Mouse (Mus musculus) lung, postnatal 36 days (tissue): ENCODE measurements around the gene Parp14.

Experiments
- DNase-seq: peaks from one replicate; pipeline ENCODE4 v3.0.0; 2022; ENCODE audit warnings: mixed read lengths

Parp14 gene

DNA sequence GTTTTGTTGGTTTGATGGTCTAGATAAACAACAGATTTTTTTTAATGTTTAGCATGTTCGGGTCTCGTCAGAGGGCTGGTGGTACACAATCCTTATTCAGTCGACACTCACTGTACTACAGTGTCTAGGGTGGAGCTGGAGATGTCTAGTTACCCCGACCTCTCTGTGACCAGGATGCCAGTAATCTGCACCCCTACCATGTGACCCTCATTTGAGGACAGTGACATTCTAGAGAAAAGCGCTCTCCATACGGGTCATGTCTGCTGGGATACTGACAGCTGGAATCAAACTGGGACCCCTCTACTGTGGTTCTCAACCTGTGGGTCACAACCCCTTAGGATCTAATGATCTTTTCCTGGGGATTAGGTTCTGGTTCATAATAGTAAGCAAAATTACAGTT is 1.7 kb downstream of the Parp14 start:
- no peak for DNase-seq

DNA sequence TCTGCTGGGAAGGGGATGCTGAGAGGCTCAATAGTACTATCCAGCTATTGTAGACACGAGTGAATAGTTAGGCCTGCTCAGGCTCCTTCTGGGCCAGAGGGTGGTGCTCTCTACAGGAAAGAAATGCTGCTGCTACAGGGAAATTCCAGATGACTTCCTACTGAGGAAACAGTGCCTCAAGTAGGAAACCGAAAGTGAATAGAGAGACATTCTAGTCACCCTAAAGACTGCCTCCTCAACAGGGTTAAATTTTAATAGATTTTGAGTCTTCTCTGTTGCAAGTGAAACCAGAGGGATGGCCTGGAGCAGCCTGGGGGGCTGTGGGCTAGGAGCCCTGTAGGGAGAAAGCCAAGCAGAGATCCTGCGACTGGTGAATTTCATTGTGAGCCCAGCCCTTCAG is 2.2 kb downstream of the Parp14 start:
- peak; percentile 58 for DNase-seq

DNA sequence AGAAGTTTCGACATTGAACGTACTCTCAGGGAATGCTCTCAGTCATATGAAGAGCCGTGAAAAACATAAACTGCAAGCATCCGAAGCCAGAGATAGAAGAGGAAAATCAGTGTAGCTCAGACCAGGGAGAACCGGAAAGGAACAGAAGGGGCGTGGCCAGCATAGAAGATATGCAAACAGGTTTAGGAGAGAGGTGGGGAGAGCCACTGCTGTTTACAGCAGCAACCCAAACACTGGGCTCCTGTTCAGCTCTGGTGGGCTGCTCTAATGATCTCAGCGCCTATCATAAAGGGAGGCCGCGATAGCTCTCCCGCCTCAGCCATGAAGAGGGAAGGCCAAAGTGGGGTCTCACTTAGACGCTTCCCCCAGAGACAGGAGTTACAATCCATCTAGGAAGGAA is 3.6 kb downstream of the Parp14 start:
- no peak for DNase-seq

DNA sequence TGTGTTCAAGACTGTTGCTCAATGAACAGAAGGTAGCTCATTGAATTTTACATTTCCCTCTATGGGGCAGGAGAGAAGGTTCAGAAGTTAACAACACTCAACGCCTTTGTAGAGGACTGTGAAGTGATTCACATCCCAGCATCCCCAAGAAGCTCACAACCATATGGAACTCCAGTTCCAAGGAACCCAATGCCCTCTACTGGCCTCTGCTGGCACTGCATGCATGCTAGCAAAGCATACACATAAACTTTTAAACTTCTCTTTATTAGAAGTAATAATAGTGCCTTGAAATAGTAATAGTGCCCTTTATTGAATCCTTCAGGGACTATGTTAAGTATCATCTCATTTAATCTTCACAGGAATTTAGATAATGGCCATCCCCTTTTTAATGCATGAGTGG is 9.3 kb downstream of the Parp14 start:
- peak; percentile 34 for DNase-seq

DNA sequence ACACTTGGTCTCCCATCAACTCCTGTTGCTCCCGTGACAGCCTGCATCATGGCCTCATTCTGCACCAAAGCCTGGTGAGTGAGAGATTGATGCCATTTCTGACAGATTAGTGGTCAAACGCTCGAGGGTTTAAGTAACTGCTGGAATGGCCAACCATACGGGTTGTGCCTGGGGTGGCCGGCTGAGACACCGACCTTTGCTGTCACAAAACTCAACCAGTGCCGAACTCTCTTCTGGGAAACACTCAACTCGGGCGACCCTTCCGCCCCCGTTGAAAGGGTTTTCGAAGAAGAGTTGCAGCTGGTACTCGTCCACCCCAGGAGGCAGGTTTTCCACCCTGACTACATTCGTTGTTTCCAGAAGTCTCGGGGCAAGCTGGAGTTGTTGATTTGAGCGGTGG is 11.1 kb downstream of the Parp14 start:
- DNase-seq = no peak

DNA sequence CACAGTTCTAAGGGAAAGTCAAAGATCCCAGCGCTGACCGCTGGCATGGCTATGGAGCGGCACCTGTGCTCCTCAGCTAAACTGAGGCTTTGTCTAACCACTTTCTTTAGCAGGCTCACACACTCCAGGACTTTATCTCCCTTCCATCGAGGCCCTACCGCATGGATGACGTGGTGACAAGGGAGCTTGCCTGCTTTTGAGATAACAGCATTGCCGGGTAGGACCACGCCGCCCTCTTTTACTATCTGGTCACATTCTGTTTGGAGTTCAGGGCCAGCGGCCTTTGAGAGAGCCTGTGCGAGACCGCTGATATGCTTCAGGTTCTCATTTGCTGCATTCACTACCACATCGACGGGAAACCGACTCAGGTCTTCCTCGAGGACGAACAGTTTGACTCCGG is 14.6 kb downstream of the Parp14 start:
- no peak for DNase-seq

DNA sequence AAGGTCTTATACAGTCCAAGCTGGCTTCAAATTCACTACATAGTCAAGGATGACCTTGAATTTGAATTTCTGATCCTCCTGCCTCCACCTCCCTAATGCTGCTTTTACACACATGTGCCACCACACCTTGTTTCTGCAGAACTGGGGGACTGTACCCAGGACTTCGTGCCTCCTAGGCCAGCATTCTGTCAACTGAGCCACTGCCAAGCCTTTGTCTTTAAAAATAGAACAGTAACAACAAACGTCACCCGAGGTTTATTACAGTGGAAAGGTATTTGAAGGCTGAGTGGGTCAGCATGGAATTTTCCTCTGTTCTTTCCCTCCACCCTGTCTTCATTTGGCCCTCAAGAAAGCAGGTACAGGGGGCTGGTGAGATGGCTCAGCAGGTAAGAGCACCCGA is 15.5 kb downstream of the Parp14 start:
- no peak for DNase-seq

DNA sequence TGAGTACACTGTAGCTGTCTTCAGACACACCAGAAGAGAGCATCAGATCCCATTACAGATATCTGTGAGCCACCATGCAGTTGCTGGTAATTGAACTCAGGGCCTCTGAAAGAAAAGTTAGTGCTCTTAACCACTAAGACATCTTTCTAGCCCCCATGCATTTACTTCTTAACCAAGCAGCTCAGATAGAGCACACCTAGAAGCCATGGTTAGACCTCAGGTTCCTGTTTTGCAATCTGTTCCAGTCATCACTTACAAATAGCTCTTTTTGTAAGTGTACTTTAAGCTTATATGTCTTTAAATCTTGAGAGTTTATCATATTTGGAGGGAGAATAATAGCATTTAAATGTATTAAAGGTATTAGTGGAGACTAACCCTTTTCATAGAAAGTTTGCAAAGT is 24.2 kb downstream of the Parp14 start:
- DNase-seq = no peak

DNA sequence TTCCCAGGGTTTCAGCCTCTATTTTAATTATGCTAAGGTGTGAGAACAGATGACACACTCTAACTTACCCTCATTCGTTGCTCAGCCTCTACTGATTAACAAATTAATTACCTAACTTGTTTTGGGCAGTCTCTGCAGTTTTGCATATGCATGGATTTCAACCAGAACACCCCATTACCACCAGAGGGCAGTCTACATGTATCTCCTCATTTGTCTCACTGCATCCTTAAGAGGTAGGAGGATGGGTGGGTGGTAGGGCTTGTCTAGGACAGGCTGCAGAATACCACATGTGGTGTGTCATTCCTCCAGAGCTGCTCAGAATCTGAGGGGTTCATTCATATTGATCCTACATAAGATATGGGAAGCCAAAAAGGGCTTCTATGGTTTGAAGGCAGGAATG is 31.7 kb downstream of the Parp14 start:
- peak; percentile 67 for DNase-seq

DNA sequence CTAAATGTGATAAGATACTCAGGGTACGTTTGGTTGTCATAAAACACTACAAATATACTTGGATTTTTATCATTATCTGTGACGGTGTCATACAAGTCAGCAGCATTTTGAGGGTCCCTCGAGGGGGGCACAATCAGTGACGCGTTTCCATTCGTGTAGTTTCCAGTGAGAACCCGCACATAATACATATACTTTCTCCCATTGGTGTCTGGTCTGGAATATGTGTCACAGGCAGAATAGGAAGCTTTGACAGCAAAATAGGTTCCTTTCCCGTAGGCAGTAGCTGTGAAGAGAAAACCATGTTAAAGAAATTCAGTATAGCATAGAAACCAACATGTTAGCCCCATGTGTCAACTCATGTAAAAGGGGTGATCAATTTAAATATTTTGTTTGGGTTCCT is 36.7 kb downstream of the Parp14 start:
- DNase-seq = no peak

DNA sequence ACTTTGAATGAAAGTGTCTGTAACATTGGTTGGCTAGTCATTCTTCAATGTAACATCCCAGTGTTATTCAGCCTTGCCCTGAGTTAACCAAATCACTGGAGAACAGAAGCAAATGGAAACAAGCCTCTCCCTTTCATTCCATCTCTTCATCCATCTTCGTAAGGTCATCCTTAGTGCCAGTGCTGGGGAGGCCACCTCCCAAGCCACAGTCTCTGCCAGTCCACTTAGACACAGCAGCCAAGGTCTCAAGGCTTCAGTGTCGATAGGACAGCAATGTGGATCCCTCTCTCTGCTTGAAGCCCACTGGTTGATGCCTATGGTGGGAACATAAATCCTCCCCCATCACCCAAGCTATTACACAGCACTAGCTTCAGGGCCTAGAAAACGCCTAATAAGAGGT is 38.4 kb downstream of the Parp14 start:
- no peak for DNase-seq

DNA sequence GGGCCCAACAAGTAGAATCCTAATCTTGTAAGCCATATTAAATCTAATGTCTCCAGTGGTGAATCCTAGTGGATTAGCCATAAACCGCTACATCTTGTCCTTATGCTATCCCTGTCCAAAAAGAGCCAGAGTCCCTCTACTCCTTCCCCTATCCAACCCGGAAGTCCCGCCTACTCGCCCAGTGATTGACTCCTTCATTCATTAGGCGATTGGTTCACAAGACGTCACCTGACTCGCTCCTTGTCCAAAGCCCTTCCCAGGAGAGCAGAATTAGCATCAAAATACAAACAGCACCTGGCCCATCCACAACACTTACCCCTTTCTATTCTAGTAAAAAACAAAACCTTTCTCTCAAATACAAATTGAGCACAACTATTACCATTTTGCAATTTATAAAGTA is 41.3 kb downstream of the Parp14 start:
- DNase-seq = peak; percentile 28

DNA sequence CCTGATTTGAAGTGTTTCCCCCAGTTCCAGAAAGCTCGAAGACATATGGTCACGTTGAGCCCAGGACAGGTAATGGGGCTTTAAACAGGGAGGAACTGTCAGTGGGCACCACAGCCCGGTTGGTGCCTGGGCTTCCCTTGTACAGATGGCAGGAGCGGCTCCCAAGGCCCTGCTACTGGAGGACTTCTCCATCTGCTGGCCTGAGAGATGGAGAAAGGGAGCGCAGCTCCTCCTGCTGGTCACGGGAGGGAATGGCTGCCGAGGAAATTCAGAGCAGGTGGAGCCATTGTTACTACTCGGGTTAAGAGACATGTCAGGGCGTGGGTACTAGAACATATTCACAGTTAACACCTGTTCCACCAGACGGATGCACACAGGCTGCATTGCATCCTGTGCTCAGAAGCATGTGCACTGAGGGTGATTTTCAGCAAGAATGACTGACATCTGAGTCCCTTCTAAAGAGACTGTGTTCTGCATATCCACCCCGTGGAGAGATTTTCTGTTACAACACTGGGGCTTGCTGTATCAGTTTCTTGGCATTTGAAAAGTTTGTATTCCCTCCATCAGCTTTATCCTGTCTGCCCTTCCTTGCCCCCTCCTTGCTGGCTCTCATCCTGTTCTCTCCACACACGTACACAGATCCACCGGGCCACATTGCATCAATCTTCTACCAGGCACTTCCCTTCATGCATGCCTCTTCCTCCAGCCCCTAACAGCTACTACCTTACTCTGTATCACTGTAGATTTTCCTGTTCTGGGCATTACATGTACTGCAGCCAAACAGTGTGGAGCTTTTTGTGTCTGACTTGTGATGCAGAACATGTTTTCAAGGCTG is 53.9 kb downstream of the Parp14 start:
- peak; percentile 90 for DNase-seq

DNA sequence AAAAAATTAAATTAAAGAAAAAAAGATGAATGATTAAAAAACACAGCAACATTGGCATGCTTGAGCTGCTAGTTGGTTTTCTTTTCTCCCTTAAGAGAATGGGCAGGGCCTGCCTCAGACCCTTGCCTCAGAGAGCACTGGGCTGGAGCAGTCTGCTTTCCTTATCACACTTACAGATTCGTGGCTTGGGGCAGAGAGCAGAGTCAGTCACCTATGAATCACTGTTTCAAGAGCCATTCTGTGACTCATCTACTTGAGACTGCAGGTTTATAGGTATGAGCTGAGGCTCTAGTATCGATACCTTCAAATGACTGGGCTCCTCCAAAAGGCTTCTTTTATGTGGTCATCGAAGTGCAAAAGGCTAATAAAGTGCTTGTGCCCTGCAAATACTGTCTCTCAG is 58.2 kb downstream of the Parp14 start:
- DNase-seq = peak; percentile 24

DNA sequence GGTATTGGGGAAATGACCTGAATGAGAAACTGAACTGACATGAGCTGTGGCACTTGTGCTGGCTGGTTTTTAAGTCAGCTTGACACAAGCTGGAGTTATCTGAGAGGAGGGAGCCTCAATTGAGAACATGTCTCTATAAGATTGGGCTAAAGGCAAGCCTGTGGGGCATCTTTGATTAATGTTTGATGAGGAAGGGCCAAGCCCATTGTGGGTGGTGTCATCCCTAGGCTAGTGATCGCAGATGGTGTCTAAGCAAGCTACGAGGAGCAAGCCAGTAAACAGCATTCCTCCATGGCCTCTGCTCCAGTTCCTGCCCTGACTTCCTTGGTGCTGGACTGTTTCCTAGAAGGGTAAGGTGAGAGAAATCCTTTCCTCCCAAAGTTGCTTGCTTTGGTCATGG is 62.5 kb downstream of the Parp14 start:
- no peak for DNase-seq

DNA sequence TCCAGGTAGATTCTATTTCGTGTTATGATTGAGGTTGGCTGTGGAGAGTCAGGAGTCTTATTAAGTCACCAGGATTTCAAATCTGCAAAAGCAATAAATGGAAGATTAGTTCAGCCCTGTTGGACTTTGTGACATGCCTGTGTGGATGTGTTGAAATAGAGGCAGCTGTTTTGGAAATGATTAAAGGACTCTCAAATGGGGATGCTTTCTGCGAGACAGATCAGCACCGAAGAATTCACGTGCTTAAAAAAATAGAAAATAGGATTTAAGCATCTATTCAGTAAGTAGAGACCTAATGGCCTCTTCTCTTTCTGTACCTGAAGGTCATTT is 63.7 kb downstream of the Parp14 start:
- no peak for DNase-seq

DNA sequence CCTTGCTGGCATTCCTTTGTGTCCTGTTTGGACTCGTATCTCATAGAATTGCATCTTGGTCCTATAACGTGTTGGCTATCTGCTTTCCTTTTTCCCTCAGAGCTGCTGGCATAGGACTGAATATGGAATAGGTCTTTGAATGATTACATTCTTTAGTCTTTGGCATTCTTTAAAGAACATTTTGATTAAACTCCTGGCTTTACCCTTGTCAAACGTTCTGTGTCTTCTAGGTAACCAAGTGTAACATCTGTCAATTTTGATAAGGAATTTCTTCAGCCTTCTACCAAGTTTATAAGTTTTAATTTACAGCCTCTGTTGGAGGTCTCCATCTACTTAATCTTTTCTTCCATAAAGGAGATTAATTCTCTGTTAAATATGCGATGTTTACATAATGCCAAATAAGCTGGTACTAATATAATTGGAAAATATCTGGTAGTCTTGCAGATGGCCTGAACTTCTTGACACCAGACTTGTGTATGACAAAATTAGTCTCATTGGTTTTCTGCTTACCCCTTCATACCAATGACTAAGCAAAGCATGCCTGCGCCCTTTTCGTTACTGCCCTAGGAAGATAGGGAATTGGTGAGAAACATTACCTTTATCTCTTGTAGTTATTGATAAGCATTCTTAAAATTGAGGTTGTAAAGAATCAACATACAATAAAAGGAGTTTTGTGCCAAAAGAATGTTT is 64.2 kb downstream of the Parp14 start:
- DNase-seq = no peak

DNA sequence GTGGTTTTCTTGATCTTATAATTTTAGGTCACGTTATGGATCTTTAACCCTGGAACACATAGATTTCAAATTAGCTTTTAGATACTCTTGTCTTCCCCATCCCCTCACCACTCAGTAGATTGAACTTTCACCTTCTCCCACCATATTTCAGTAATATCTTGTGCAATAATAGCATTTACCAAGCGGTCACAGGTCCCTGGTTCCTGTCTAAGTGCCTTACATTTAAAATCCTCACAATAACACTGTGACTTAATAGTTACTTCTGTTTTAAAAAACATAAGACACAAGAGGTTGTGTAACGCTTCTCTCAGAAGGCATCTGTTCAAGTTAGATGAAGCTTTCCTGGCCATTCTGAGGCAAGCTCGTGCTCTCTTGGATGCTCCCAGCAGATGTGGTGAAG is 67.6 kb downstream of the Parp14 start:
- no peak for DNase-seq

DNA sequence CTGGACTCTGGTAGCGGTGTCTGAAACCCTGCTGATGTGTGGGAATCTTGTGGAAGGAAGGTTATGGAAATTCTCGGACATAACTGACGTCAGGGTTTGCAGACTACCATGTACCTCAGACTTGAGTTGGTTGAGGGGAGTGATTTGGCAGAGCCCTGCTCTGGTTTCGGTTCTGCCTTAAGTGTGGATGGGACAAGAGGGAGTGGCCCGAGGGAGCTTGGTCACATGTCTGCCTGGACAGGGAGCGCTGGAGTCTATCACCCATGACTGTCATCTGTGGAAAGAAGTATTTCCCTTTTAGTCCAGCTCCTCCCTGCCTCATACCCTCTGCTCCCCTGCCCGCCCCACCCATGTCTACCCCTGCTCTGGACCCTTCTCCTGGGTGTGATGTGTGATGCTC is 69.2 kb downstream of the Parp14 start:
- DNase-seq = peak; percentile 49

DNA sequence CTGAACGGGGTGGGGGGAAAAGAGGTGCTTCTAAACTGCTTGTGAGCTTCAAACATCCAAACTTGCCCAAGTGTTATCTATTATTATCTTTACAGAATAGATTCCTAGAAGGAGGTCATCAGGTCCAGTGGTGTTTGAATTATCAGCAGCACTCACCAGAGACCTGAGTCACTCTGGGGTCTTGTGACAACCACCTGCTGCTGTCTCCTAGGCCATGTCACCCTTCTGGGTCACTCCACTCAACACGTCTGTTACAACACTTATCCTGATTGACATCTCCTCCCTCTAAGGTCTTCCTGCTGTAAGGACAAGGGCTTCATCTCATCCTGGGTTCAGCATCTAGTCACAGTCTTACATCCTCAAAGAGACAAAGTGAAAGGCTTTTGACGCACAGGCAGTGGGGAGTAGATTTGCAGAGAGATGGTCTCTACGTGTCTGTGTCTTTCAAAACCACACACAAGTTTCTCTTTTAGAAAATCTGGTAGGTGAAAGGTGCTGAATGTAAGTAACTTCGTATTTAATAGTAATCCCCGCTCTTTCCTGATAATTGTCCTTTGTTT is 79.3 kb downstream of the Parp14 start:
- DNase-seq = no peak

DNA sequence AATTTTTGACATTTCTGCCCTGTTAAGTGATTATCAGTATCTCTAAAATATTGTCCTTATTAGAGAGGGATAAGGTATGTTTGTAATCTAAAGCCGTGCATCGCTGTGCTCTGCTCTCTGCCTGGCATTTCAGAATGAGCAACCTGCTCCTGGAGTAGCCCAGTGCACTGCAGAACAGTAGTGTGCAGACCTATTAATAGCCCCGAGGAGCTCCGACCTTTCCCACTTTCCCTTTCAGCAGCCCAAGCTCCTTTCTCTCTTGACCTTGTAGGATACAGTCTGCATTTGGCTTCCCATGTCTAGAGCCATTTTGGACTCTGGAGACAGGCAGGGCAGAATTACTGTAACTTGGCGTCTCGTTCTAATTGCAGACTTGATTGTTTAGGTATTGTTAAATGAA is 83.0 kb downstream of the Parp14 start:
- no peak for DNase-seq

DNA sequence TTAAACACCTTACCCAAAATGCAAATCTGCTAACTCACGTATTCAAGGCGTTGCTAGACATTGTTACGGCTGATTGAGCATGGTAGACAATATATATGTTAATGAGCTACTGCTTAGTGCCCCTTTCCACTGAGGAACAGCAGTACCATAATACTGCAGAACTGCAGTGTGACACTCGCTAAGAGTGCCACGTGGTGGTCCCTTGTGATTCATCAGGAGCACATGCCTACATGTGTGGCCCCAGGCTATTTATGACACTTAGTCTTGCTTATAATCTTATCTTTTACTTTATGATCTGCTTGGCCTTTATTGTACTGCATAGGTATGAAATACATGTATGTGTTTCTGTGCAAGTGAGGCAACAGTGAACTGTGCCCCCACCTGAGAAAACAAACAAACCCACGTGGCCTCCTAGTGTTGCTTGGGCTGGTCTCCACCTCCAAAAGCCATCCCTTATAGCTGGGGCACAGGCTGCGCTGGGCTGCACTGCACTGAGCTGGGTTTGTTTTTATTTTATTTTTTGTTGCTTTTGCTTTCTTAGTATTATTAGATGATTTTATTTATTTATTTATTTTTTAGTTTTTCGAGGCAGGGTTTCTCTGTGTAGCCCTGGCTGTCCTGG is 83.7 kb downstream of the Parp14 start:
- DNase-seq = no peak

DNA sequence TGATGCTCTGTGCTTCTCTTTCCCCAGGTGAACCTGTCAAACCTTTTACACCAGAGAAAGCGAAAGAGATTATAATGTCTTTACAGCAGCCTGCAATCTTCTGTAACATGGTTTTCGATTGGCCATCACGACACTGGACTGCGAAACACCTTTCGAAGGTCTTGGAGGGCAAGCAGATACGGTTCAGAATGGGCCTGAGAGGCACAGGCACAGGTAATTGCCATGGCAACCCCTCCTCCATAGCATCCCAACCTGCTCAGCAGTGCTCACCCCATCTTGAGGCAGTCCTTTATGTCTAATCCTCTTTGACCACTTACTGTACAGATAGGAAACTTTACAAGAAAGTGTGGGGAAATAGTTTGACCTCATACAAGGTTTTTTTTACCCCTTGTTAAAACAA is 84.2 kb downstream of the Parp14 start:
- DNase-seq = no peak

DNA sequence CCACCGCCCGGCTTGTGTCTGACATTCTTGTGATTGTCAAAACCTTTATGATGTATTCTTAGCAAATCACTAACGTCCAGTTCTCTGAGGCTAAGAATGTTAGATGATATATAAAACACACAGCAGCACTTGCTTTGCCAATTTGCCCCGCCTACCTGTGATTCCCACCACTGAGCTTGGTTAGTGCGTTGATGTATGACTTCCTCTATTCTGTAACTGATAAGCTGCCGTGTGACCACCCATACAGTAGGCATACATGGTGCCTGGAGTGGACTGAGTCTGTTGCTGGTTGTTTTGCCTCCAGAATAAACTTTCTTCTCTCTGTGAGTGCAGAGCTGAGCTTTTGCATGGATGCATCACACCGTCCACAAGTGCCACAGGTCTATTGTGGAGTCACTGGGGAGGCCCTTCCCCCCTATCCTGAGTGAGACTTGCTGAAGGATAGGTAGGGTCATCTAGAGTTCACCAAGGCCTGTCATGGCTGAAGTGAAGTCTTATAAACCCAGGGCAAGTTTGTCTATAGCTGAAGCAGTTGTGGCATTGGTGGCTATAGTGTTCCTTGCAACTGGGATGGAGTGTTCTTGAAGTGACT is 87.1 kb downstream of the Parp14 start:
- no peak for DNase-seq
